Mouse (Mus musculus): ENCODE results near the gene Apbb2. TPM values are rescaled to one million over a fixed set of nuclear protein-coding genes. Genes with fewer than 3 reads are reported as not detected.

The Apbb2 gene
- polyA plus RNA-seq, 1 experiment from 2014 or later, result 49.8 TPM

- Histone ChIP-seq H3K27me3 (no peaks in the 10 kb centered on the region), H3K9ac (no peak overlapping the region), H3K4me3 (no peak overlapping the region), H3K4me1 (peaks cover 63% of the 10 kb centered on the region), H3K27ac (no peak overlapping the region), H3K4me2 (no peak overlapping the region), H3K9me3 (no peaks in the 10 kb centered on the region), H3K36me3 (no peaks in the 10 kb centered on the region)
- 82% methylated on average over 4 of the region's 4 CpGs for WGBS
- no peak for ATAC-seq (ENCODE audit: borderline replicate concordance, extremely low read depth, low FRiP score, low TSS enrichment)
Observed at GRCm38 (mm10) chr5:66530361-66530760, 88.2 kb downstream of the Apbb2 start.

GRCm38 (mm10) chr5:66529631-66530030 lies 89.0 kb downstream of the Apbb2 start:
- ATAC-seq (ENCODE audit: borderline replicate concordance, extremely low read depth, low FRiP score, low TSS enrichment), result no peak
- 83% methylated on average over 7 of the region's 7 CpGs for WGBS
- Histone ChIP-seq H3K4me2 (no peak overlapping the region), H3K36me3 (no peaks in the 10 kb centered on the region), H3K27ac (no peak overlapping the region), H3K4me1 (peaks cover 60% of the 10 kb centered on the region), H3K27me3 (no peaks in the 10 kb centered on the region), H3K9ac (no peak overlapping the region), H3K4me3 (no peak overlapping the region), H3K9me3 (no peaks in the 10 kb centered on the region)

- H3K27me3 ChIP-seq, result no peaks in the 10 kb centered on the region
- H3K4me3 ChIP-seq, result no peak overlapping the region
- no peak overlapping the region for H3K4me2 ChIP-seq
- H3K4me1 ChIP-seq, result peaks cover 65% of the 10 kb centered on the region
- WGBS, result 43% methylated on average over 7 of the region's 7 CpGs
- no peak overlapping the region for H3K9ac ChIP-seq
- no peak overlapping the region for H3K27ac ChIP-seq
- no peaks in the 10 kb centered on the region for H3K9me3 ChIP-seq
- no peaks in the 10 kb centered on the region for H3K36me3 ChIP-seq
- ATAC-seq (ENCODE audit: borderline replicate concordance, extremely low read depth, low FRiP score, low TSS enrichment), result no peak
Observed at GRCm38 (mm10) chr5:66528567-66528966, 90.0 kb downstream of the Apbb2 start.

- peaks cover 57% of the 10 kb centered on the region for H3K4me1 ChIP-seq
- no peaks in the 10 kb centered on the region for H3K27me3 ChIP-seq
- no peak for ATAC-seq (ENCODE audit: borderline replicate concordance, extremely low read depth, low FRiP score, low TSS enrichment)
- H3K36me3 ChIP-seq, result no peaks in the 10 kb centered on the region
- H3K4me3 ChIP-seq, result no peak overlapping the region
- H3K4me2 ChIP-seq, result no peak overlapping the region
- H3K27ac ChIP-seq, result peak overlapping the region; percentile 39; the same call in 1 of the 2 replicates
- no peak overlapping the region for H3K9ac ChIP-seq
- 62% methylated on average over 8 of the region's 8 CpGs for WGBS
- H3K9me3 ChIP-seq, result no peaks in the 10 kb centered on the region
Observed at GRCm38 (mm10) chr5:66527090-66527489, 91.5 kb downstream of the Apbb2 start.

- no peak for ATAC-seq (ENCODE audit: borderline replicate concordance, extremely low read depth, low FRiP score, low TSS enrichment)
- H3K4me3 ChIP-seq, result no peak overlapping the region
- no peak overlapping the region for H3K27ac ChIP-seq
- H3K4me2 ChIP-seq, result no peak overlapping the region
- H3K4me1 ChIP-seq, result peaks cover 41% of the 10 kb centered on the region
- H3K36me3 ChIP-seq, result no peaks in the 10 kb centered on the region
- no peaks in the 10 kb centered on the region for H3K9me3 ChIP-seq
- no peaks in the 10 kb centered on the region for H3K27me3 ChIP-seq
- H3K9ac ChIP-seq, result no peak overlapping the region
- WGBS, result 66% methylated on average over 4 of the region's 4 CpGs
Observed at GRCm38 (mm10) chr5:66525002-66525401, 93.6 kb downstream of the Apbb2 start.

GRCm38 (mm10) chr5:66523681-66524503 lies 94.7 kb downstream of the Apbb2 start:
- Histone ChIP-seq H3K27ac (peak overlapping the region; percentile 64), H3K4me2 (peak overlapping the region; percentile 26; the same call in 1 of the 2 replicates), H3K4me1 (peaks cover 40% of the 10 kb centered on the region), H3K9ac (no peak overlapping the region), H3K27me3 (no peaks in the 10 kb centered on the region), H3K36me3 (no peaks in the 10 kb centered on the region), H3K4me3 (no peak overlapping the region), H3K9me3 (no peaks in the 10 kb centered on the region)
- no peak for ATAC-seq (ENCODE audit: borderline replicate concordance, extremely low read depth, low FRiP score, low TSS enrichment)
- WGBS, result 51% methylated on average over 16 of the region's 16 CpGs

- H3K4me2 ChIP-seq, result no peak overlapping the region
- no peak overlapping the region for H3K4me3 ChIP-seq
- no peaks in the 10 kb centered on the region for H3K9me3 ChIP-seq
- no peaks in the 10 kb centered on the region for H3K36me3 ChIP-seq
- no peak for ATAC-seq (ENCODE audit: borderline replicate concordance, extremely low read depth, low FRiP score, low TSS enrichment)
- H3K4me1 ChIP-seq, result peaks cover 32% of the 10 kb centered on the region
- WGBS, result 73% methylated on average over 2 of the region's 2 CpGs
- H3K9ac ChIP-seq, result no peak overlapping the region
- no peaks in the 10 kb centered on the region for H3K27me3 ChIP-seq
- no peak overlapping the region for H3K27ac ChIP-seq
Observed at GRCm38 (mm10) chr5:66521250-66521649, 97.3 kb downstream of the Apbb2 start.

- Histone ChIP-seq H3K36me3 (no peaks in the 10 kb centered on the region), H3K4me1 (peaks cover 26% of the 10 kb centered on the region), H3K27ac (no peak overlapping the region), H3K4me2 (no peak overlapping the region), H3K27me3 (no peaks in the 10 kb centered on the region), H3K9me3 (no peaks in the 10 kb centered on the region), H3K9ac (no peak overlapping the region), H3K4me3 (no peak overlapping the region)
- ATAC-seq (ENCODE audit: borderline replicate concordance, extremely low read depth, low FRiP score, low TSS enrichment), result no peak
- WGBS, result 54% methylated on average over 5 of the region's 5 CpGs
Observed at GRCm38 (mm10) chr5:66519511-66519910, 99.1 kb downstream of the Apbb2 start.

GRCm38 (mm10) chr5:66518411-66519006 lies 100.1 kb downstream of the Apbb2 start:
- Histone ChIP-seq H3K4me2 (peak overlapping the region; percentile 33; the same call in 1 of the 2 replicates), H3K36me3 (no peaks in the 10 kb centered on the region), H3K4me1 (peaks cover 18% of the 10 kb centered on the region), H3K9me3 (no peaks in the 10 kb centered on the region), H3K9ac (no peak overlapping the region), H3K27ac (no peak overlapping the region), H3K4me3 (no peak overlapping the region), H3K27me3 (no peaks in the 10 kb centered on the region)
- ATAC-seq (ENCODE audit: borderline replicate concordance, extremely low read depth, low FRiP score, low TSS enrichment), result no peak
- WGBS, result 37% methylated on average over 14 of the region's 14 CpGs

- Histone ChIP-seq H3K4me2 (no peak overlapping the region), H3K4me3 (no peak overlapping the region), H3K9me3 (no peaks in the 10 kb centered on the region), H3K36me3 (no peaks in the 10 kb centered on the region), H3K27me3 (no peaks in the 10 kb centered on the region), H3K9ac (no peak overlapping the region), H3K27ac (no peak overlapping the region), H3K4me1 (peaks cover 18% of the 10 kb centered on the region)
- no peak for ATAC-seq (ENCODE audit: borderline replicate concordance, extremely low read depth, low FRiP score, low TSS enrichment)
- 59% methylated on average over 6 of the region's 6 CpGs for WGBS
Observed at GRCm38 (mm10) chr5:66517503-66517902, 101.1 kb downstream of the Apbb2 start.

- peaks cover 16% of the 10 kb centered on the region for H3K4me1 ChIP-seq
- no peak overlapping the region for H3K4me2 ChIP-seq
- H3K9ac ChIP-seq, result no peak overlapping the region
- H3K27me3 ChIP-seq, result no peaks in the 10 kb centered on the region
- no peak overlapping the region for H3K4me3 ChIP-seq
- WGBS, result 91% methylated on average over 8 of the region's 8 CpGs
- no peak overlapping the region for H3K27ac ChIP-seq
- ATAC-seq (ENCODE audit: borderline replicate concordance, extremely low read depth, low FRiP score, low TSS enrichment), result no peak
- no peaks in the 10 kb centered on the region for H3K9me3 ChIP-seq
- H3K36me3 ChIP-seq, result no peaks in the 10 kb centered on the region
Observed at GRCm38 (mm10) chr5:66516311-66516710, 102.3 kb downstream of the Apbb2 start.

- no peak overlapping the region for H3K4me3 ChIP-seq
- no peak overlapping the region for H3K9ac ChIP-seq
- no peak overlapping the region for H3K4me2 ChIP-seq
Observed at GRCm38 (mm10) chr5:66515271-66515670, 103.3 kb downstream of the Apbb2 start.

More at GRCm38 (mm10) chr5:66515271-66515670, 103.3 kb downstream of the Apbb2 start:
- no peak for ATAC-seq (ENCODE audit: borderline replicate concordance, extremely low read depth, low FRiP score, low TSS enrichment)
- no peaks in the 10 kb centered on the region for H3K36me3 ChIP-seq
- 73% methylated on average over 10 of the region's 10 CpGs for WGBS
- peaks cover 16% of the 10 kb centered on the region for H3K4me1 ChIP-seq
- no peaks in the 10 kb centered on the region for H3K9me3 ChIP-seq
- H3K27me3 ChIP-seq, result no peaks in the 10 kb centered on the region
- no peak overlapping the region for H3K27ac ChIP-seq

All from lung, embryonic 15.5 days (tissue).